Mouse (Mus musculus): Measurements from ENCODE around the gene Csn1s2b.
A peak's percentile ranks its signal among the peaks of the same experiment; 100 is the strongest.
"Not testable (repeated sequence)": the region's sequence is repeated elsewhere in the genome, so short reads cannot be mapped to it uniquely, and the experiment has no call there.

Gene Csn1s2b

DNA sequence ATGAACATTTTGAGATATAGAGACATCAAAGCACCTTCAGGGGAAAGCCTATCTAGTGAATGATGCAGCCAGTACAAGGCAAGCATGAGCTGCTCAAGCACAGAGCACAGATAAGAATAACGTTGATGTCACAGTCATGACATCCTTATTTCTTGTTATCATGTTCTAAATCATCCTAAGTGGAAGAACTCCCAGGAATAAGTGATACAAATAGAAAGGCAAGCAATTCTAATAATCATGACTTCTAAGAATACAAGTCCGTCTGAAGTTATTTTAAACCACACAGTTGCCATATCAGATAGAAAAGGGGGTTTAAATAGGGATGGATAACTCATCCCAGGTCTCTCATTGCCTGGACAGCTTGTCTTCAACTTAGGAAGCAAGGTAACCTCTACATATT lies at the start of gene Csn1s2b:
TSS of gene Csn1s2b (plus strand) at position 301 of the 400 bp plus-strand sequence.
- DNase-seq (ENCODE audit: low spot score in 2 of 2) = no peak

GRCm38 (mm10) chr5:87764546-87764945 lies 43.3 kb upstream of the Csn1s2b start:
- DNase-seq (ENCODE audit: low spot score in 2 of 2) = no peak

GRCm38 (mm10) chr5:87772151-87772550 lies 35.7 kb upstream of the Csn1s2b start:
- not testable (repeated sequence) for DNase-seq (ENCODE audit: low spot score in 2 of 2)

DNA sequence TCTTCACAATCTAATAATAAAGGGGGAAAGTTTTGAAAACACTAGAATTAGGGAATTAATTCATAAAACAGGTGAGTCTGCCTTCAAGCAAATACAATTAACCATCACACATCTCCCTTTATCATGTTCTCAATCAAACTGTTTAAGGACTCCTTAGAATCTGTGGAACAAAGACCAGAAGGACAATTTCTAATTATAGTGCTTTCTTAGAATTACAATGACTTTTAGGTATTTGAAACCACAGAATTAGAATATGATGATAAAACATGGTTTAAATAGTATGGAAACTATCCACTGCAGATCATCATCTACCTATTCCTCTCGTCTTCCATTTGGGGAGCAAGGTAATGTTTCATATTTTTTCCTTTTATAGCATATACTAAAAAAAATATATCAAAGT lies 33.6 kb upstream of the Csn1s2b start, which contains the start of gene Csn1s2a:
TSS of gene Csn1s2a (plus strand) at position 301 of the 400 bp plus-strand sequence.
- DNase-seq (ENCODE audit: low spot score in 2 of 2) = no peak

DNA sequence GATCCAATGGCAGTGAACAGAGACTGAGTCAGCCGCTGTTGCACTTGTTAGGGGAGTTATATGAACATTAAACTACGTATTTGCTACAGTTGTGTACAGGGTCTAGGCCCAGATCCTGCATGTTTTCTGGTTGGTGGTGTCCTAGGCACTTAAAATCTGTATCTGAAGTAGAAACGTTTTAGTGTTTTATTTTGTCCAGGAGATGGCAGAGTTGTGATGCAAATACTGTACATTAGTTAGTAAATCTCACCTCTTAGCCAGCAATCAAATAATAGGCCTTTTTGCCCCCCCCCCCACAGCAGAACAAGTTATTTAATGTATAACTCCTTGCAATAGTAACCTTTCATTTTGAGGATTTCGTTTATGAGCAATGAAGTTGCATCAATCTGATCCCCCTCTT lies 25.2 kb upstream of the Csn1s2b start:
- no peak for DNase-seq (ENCODE audit: low spot score in 2 of 2)

- no peak for DNase-seq (ENCODE audit: low spot score in 2 of 2)
These were observed 1.4 kb downstream of the Csn1s2b start for GRCm38 (mm10) chr5:87809253-87809652.

DNA sequence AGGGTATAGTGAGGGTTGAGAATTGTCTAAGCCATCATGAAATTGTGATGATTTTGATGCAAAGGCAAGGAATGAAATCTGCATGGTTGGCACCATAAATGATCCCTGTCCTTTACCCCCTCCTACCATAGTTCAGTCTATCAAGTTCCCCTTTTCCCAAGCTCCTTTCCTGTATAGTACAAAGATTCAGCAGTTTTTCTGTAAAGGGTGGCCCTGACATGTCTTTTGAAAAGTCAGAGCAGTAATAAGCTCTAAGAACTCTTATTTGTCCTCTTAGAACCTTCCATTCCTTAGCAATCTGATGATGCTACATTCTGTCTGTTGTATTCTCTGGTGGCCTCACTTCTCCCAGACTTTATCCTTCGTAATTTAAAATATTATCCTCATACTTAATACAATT lies 17.5 kb downstream of the Csn1s2b start, which contains the start of gene Prr27:
TSS of gene Prr27 (plus strand) at position 301 of the 400 bp plus-strand sequence.
- no peak for DNase-seq (ENCODE audit: low spot score in 2 of 2)

DNA sequence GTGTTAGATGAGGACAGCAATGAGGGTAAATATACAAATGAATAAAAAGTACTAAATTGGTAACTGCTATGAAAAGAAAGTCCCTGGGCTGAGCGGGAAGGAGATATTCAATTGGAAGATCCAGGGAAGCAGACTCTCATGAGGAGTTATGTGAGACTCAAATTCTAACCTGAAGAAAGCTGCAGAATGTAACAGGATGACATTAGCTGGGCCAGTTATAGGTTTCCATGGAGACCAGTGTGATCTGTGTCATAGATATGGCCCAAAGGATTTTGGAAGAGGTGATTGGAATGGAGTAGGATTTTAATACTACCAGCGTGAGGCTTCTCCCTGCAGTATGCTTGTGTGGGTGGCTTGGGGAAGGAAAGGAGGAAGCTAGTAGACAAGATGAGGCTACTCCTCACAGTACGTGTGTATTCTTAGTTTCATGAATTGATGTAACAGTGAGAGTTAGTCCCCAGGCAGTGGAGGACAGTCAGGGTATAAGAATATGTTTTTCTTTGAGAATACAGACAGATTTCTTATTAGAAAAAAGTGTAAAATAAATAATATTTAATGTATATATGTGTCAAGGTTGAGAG lies 47.3 kb downstream of the Csn1s2b start:
- peak; percentile 4 to 9 for DNase-seq (ENCODE audit: low spot score in 2 of 2)

DNA sequence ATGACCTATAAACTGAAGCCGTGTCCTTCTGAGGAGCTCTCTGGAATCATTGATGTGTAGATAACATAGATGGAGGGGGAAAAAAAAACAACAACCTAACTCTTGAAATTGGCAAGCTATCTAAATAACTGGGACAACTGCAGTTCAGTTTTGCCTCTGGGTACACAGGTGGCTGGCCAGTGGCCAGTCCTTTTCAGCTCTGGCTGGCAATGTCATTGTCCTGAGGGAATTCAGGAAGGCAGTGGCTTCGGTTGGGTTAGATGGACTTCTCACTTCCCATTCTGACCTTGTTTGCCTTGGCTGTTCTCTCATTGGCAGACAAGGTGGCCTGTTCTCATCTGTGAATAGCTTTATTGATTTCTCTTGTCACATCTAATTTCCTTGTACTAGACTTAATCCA lies 62.2 kb downstream of the Csn1s2b start:
- DNase-seq (ENCODE audit: low spot score in 2 of 2) = no peak

- no peak for DNase-seq (ENCODE audit: low spot score in 2 of 2)
These were observed 63.5 kb downstream of the Csn1s2b start for GRCm38 (mm10) chr5:87871423-87871822.

Data from frontal cortex, postnatal 36 days (tissue).